Mouse (Mus musculus) heart, postnatal 0 days (tissue): ENCODE results near the gene Pgap3. TPM values are rescaled to one million over a fixed set of nuclear protein-coding genes. Genes with fewer than 3 reads are reported as not detected.
A peak's percentile ranks its signal among the peaks of the same experiment; 100 is the strongest.

Experiments used
- ATAC-seq: fragments of 200-750 bp; cut with Nextera tagmentation; 2 replicates; pipeline ENCODE4 v1.8.0; 2017; ENCODE audit warnings: low read depth, moderate number of reproducible peaks, moderate library complexity; ENCODE audit not compliant: insufficient read depth
- DNase-seq: peaks from one replicate; pipeline ENCODE4 v3.0.0-alpha.2; 2016; ENCODE audit warnings: low spot score
- H3K27ac ChIP-seq: fragments of 300-500 bp; sonication (generic); 2 replicates; pipeline ENCODE4 v1.5.1; 2014; ENCODE audit warnings: low read depth, mild to moderate bottlenecking
- H3K27me3 ChIP-seq: fragments of 300-500 bp; sonication (generic); 2 replicates; pipeline ENCODE4 v1.6.1; 2014; ENCODE audit warnings: low read length, mixed read lengths; ENCODE audit not compliant: control insufficient read depth, insufficient read depth
- H3K36me3 ChIP-seq: fragments of 300-500 bp; sonication (generic); replicated peaks from 2 replicates; pipeline ENCODE4 v1.6.1; 2014; ENCODE audit warnings: low read length, mixed read lengths; ENCODE audit not compliant: control insufficient read depth, insufficient read depth
- H3K4me1 ChIP-seq: fragments of 300-500 bp; sonication (generic); 2 replicates; pipeline ENCODE4 v1.6.1; 2014; ENCODE audit warnings: antibody characterized with exemption; ENCODE audit not compliant: control insufficient read depth, insufficient read depth
- H3K4me2 ChIP-seq: fragments of 300-500 bp; sonication (generic); 2 replicates; pipeline ENCODE4 v1.6.1; 2014; ENCODE audit warnings: low read depth, mild to moderate bottlenecking, low read length, moderate library complexity
- H3K4me3 ChIP-seq: fragments of 300-500 bp; sonication (generic); 2 replicates; pipeline ENCODE4 v1.5.1; 2014; ENCODE audit warnings: low read depth, low read length
- H3K9ac ChIP-seq: fragments of 300-500 bp; sonication (generic); replicated peaks from 2 replicates; pipeline ENCODE4 v1.6.1; 2014; ENCODE audit warnings: low read depth, low read length, mixed read lengths
- H3K9me3 ChIP-seq: fragments of 300-500 bp; sonication (generic); replicated peaks from 2 replicates; pipeline ENCODE4 v1.6.1; 2016; ENCODE audit warnings: low read length; ENCODE audit not compliant: control insufficient read depth
- CTCF ChIP-seq: IDR thresholded peaks from 2 replicates; pipeline ENCODE4 v1.5.1; 2016; ENCODE audit warnings: antibody characterized with exemption, control low read depth, low read depth
- EP300 ChIP-seq: IDR thresholded peaks from 2 replicates; pipeline ENCODE4 v1.6.1; 2016; ENCODE audit warnings: antibody characterized with exemption, low read depth
- WGBS: fragments of 180-500 bp; shearing (Covaris S2); extraction: QIAGEN DNeasy Blood & Tissue Kit; methylation state at CpG from one replicate; pipeline ENCODE4 v1.1.7; 2014; 5-methylcytosine and 5-hydroxymethylcytosine counted together
- polyA plus RNA-seq: library from polyadenylated mRNA; unstranded; fragments of >200 nt; fragmentation: Nextera tagmentation; extraction: Ambion mirVana; gene quantifications from 2 replicates; pipeline ENCODE4 v1.2.1, GENCODE M21; 2015
- total RNA-seq: library from RNA; depleted of rRNA; stranded (reverse); fragments of >200 nt; gene quantifications from 2 replicates; pipeline ENCODE4 v1.2.3, GENCODE M21; 2014; ENCODE audit warnings: low replicate concordance

Gene Pgap3
- total and polyA plus RNA-seq, 2 experiments from 2014 or later: 18.2 to 35.7 TPM

DNA sequence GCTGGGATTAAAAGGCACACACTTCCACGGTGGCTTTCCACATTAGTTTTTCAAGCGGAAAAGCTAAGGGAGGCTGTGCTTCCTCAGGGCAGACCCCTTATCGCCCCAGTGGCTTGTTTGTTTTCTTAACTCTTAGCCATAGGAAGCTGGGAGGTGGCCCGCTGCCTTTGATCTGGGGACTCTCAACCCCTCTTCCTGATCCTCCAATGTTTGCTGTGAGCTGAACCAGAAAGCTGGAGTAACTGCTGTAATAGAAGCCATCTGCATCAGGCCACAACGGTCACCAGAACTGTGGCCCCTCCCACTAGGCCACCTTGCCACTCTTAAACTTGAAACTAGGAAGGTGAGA is 45.9 kb upstream of the Pgap3 start, which contains the start of gene Grb7:
Gene Grb7 (plus strand): TSS at position 182 of the 349 bp plus-strand sequence.
- Histone ChIP-seq H3K4me1 (peaks cover 6% of the 10 kb centered on the region; the same call in 1 of the 2 replicates), H3K4me2 (peak within 1 kb of the TSS; percentile 49), H3K36me3 (no peaks in the 10 kb centered on the region), H3K9ac (no peak within 1 kb of the TSS), H3K9me3 (no peaks in the 10 kb centered on the region), H3K27me3 (peaks cover 15% of the 10 kb centered on the region), H3K27ac (no peak within 1 kb of the TSS), H3K4me3 (0 out of 2 replicates have a peak within 1 kb of the TSS, but pooled peaks have one; percentile 10)
- TF ChIP-seq EP300: no peak
- no peak for TF ChIP-seq CTCF
- no peak for DNase-seq
- ATAC-seq: no peak
- 41% methylated on average over 5 of the region's 5 CpGs for WGBS

DNA sequence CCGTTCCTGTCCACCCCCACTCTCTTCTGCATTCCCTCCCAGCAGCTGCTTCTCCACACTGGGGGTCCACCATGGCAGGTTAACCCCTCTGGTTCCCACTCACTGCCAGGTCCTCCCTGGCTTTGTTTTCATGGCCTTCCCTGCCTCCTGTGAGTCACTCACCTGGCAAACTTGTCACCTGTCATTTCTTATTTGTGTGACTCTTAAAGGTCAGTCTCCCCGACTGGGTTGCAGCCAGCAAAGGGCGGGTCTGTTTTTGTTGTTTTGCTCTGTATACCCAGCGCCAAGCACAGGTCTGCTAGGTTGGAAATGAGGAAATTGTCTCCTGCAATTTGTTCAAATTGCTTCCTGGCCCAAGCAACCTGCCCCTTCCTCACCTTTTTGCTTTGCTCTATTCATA is 45.4 kb upstream of the Pgap3 start:
- TF ChIP-seq CTCF (no peak), EP300 (no peak)
- no peak for ATAC-seq
- peaks cover 6% of the 10 kb centered on the region; the same call in 1 of the 2 replicates for H3K4me1 ChIP-seq
- H3K9me3 ChIP-seq: no peaks in the 10 kb centered on the region
- H3K4me3 ChIP-seq: no peak overlapping the region
- H3K27ac ChIP-seq: no peak overlapping the region
- DNase-seq: no peak
- H3K36me3 ChIP-seq: no peaks in the 10 kb centered on the region
- no peak overlapping the region for H3K4me2 ChIP-seq
- WGBS: 63% methylated on average over 4 of the region's 4 CpGs
- peaks cover 13% of the 10 kb centered on the region for H3K27me3 ChIP-seq
- no peak overlapping the region for H3K9ac ChIP-seq

DNA sequence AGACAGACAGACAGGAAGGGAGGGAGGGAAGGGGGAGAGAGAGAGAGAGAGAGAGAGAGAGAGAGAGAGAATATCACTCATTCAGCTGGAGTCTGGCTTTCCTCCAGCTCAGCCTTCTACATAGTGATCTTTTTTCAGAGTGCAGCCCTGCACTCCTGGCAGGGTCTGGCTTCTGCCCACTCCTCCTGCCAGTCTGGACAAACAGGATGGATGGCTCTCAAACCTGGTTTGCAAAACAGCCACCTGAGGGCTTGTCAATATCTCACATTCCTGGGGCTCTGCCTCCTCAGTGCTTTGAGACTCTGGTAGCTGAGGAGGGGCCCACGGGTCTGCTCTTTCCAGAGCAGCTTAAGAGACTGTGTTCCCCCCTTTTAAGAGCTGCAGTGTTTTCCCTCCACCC is 44.9 kb upstream of the Pgap3 start:
- Histone ChIP-seq H3K27ac (no peak overlapping the region), H3K9ac (no peak overlapping the region)

DNA sequence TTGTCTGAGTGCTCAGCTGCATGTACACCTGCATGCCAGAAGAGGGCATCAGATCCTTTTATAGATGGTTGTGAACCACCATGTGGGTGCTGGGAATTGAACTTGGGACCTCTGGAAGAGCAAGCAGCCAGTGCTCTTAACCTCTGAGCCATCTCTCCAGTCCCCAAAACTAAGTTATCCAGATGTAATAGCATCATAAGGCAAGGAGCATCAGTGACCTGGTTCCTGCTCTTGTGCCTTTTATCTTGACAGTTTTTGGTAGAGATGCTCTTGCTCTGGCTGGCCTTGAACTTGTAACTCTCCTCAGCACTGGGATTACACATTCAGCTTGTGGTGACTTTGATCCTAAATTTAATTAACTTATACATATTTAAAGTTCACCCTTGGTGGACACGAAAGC is 43.4 kb upstream of the Pgap3 start:
- Histone ChIP-seq H3K4me3 (no peak overlapping the region), H3K27ac (no peak overlapping the region), H3K9ac (no peak overlapping the region), H3K4me1 (peaks cover 6% of the 10 kb centered on the region; the same call in 1 of the 2 replicates), H3K9me3 (no peaks in the 10 kb centered on the region), H3K27me3 (peaks cover 10% of the 10 kb centered on the region; the same call in 1 of the 2 replicates), H3K4me2 (no peak overlapping the region), H3K36me3 (no peaks in the 10 kb centered on the region)
- no peak for TF ChIP-seq EP300
- no peak for TF ChIP-seq CTCF
- 96% methylated on average over 1 of the region's 1 CpGs for WGBS
- no peak for DNase-seq
- no peak for ATAC-seq

More for the DNA sequence above, 44.9 kb upstream of the Pgap3 start:
- H3K9me3 ChIP-seq: no peaks in the 10 kb centered on the region
- 29% methylated on average over 1 of the region's 1 CpGs for WGBS
- ATAC-seq (no peak), DNase-seq (no peak)
- H3K27me3 ChIP-seq: peaks cover 10% of the 10 kb centered on the region; the same call in 1 of the 2 replicates
- no peak overlapping the region for H3K4me2 ChIP-seq
- TF ChIP-seq CTCF: no peak
- no peaks in the 10 kb centered on the region for H3K36me3 ChIP-seq
- H3K4me3 ChIP-seq: no peak overlapping the region
- H3K4me1 ChIP-seq: peaks cover 6% of the 10 kb centered on the region; the same call in 1 of the 2 replicates

DNA sequence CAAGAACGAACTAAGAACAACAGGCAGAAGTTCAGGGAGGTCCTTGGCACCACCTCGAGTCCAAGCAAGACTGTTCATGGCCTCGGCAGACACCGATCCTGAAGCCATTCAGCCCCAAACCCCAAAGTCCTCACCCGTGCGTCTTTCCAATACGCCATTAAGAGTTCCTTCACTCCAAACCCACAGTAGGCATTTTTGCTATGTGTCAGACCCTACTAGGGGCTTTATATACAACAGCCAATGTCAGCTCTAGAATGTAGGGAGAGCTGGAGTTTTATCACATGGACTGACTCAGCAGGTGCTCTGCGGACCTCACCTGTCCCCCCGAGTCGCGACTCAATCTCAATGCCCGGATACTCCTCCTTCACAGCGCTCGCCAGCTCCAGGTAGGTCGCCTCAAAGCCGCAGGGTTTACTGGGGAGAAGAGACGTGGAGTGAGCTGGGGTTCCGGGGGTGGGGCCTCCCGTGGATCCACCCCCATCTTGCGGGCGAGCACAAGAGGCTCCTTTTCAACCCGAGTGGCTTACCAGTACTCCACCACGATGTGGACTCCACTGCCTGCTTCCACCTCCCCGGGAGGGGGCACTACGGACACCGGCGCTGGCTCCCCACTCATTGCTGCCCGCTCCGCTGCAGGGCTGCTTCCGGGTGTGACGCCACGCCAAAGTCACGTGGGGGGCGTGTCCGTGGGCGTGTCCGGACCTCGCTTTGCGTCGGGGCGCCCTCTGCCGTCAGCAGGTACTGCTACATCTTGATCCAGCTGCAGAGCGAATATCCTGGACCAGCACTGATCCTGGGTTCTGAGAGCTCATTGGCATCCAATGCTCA is 38.3 kb upstream of the Pgap3 start, which contains the start of gene Mien1:
Gene Mien1 (minus strand): TSS at position 661 of the 828 bp plus-strand sequence.
- ATAC-seq (peak; percentile 86), DNase-seq (peak; percentile 80)
- peak within 1 kb of the TSS; percentile 93 for H3K4me2 ChIP-seq
- H3K4me1 ChIP-seq: peaks cover 8% of the 10 kb centered on the region
- peak within 1 kb of the TSS; percentile 69 for H3K4me3 ChIP-seq
- peaks cover 31% of the 10 kb centered on the region for H3K36me3 ChIP-seq
- H3K27ac ChIP-seq: peak within 1 kb of the TSS; percentile 36
- H3K9me3 ChIP-seq: no peaks in the 10 kb centered on the region
- H3K27me3 ChIP-seq: no peaks in the 10 kb centered on the region
- peak within 1 kb of the TSS; percentile 57 for H3K9ac ChIP-seq
- WGBS: under 1% methylated on average over 43 of the region's 43 CpGs
- TF ChIP-seq CTCF: peak; percentile 90
- peak; percentile 73; the same call in 1 of the 2 replicates for TF ChIP-seq EP300
